Mouse (Mus musculus) limb, embryonic 12.5 days (tissue): Measurements from ENCODE around the gene Trir. TPM values are rescaled to one million over a fixed set of nuclear protein-coding genes. Genes with fewer than 3 reads are reported as not detected.
A peak's percentile ranks its signal among the peaks of the same experiment; 100 is the strongest.

Source experiments
- ATAC-seq: fragments of 200-750 bp; cut with Nextera tagmentation; 2 replicates; pipeline ENCODE4 v1.8.0; 2017; ENCODE audit warnings: low read depth, moderate TSS enrichment; ENCODE audit not compliant: insufficient number of reproducible peaks, insufficient read depth, low FRiP score, low TSS enrichment
- H3K27ac ChIP-seq: fragments of 300-500 bp; sonication (generic); 2 replicates; pipeline ENCODE4 v1.5.1; 2016; ENCODE audit warnings: mild to moderate bottlenecking, moderate library complexity
- H3K27me3 ChIP-seq: fragments of 300-500 bp; sonication (generic); 2 replicates; pipeline ENCODE4 v1.6.1; 2016; ENCODE audit warnings: mild to moderate bottlenecking, moderate library complexity
- H3K36me3 ChIP-seq: fragments of 300-500 bp; sonication (generic); 2 replicates; pipeline ENCODE4 v1.6.1; 2016; ENCODE audit warnings: mild to moderate bottlenecking, moderate library complexity
- H3K4me1 ChIP-seq: fragments of 300-500 bp; sonication (generic); replicated peaks from 2 replicates; pipeline ENCODE4 v1.6.1; 2016
- H3K4me2 ChIP-seq: fragments of 300-500 bp; sonication (generic); 2 replicates; pipeline ENCODE4 v1.6.1; 2016; ENCODE audit warnings: mild to moderate bottlenecking, moderate library complexity
- H3K4me3 ChIP-seq: fragments of 300-500 bp; sonication (generic); replicated peaks from 2 replicates; pipeline ENCODE4 v1.5.1; 2016; ENCODE audit warnings: mild to moderate bottlenecking
- H3K9ac ChIP-seq: fragments of 300-500 bp; sonication (generic); replicated peaks from 2 replicates; pipeline ENCODE4 v1.6.1; 2016; ENCODE audit warnings: mild to moderate bottlenecking, moderate library complexity
- H3K9me3 ChIP-seq: fragments of 300-500 bp; sonication (generic); 2 replicates; pipeline ENCODE4 v1.6.1; 2016; ENCODE audit warnings: mild to moderate bottlenecking, moderate library complexity
- WGBS: fragments of 180-500 bp; shearing (Covaris S2); methylation state at CpG from one replicate; pipeline ENCODE4 v1.1.7; 2016; 5-methylcytosine and 5-hydroxymethylcytosine counted together
- microRNA-seq: library from miRNA; unstranded; fragments of <30 nt; microRNA quantifications from one replicate; pipeline ENCODE4, GENCODE M21; 2017
- polyA plus RNA-seq: library from polyadenylated mRNA; unstranded; fragments of >200 nt; fragmentation: Nextera tagmentation; extraction: Ambion mirVana; gene quantifications from 2 replicates; pipeline ENCODE4 v1.2.1, GENCODE M21; 2016

The Trir gene
- polyA plus RNA-seq, 1 experiment from 2014 or later: 177 TPM

DNA sequence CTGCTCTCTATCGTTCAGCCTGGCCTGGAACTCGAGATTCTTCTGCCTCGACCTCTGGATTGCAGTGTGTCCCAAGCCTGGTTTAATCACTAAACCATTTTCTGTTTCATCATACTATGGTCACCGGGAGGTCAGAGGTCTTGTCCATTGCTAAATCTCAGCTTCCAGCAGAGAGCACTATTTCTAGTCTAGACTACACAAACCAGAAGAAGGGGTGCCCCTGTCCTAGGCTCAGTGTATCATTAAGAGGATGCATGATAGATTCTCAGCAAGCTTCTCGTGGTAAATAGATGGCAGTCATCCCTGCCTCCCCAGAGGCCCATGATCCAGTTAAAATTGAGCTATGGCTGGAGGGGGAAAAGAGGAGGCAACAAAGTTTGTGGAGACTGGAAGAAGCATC lies 44.4 kb downstream of the Trir start:
- H3K9me3 ChIP-seq: no peaks in the 10 kb centered on the region
- 0 out of 2 replicates have a peak overlapping the region, but pooled peaks have one; percentile 85 for H3K9ac ChIP-seq
- H3K4me2 ChIP-seq: peak overlapping the region; percentile 66
- 86% methylated on average over 5 of the region's 5 CpGs for WGBS
- no peak for ATAC-seq
- H3K4me1 ChIP-seq: peaks cover 14% of the 10 kb centered on the region; the same call in 1 of the 2 replicates
- peak overlapping the region; percentile 96; the same call in 1 of the 2 replicates for H3K27ac ChIP-seq
- peaks cover 50% of the 10 kb centered on the region for H3K36me3 ChIP-seq
- H3K4me3 ChIP-seq: peak overlapping the region; percentile 95
- H3K27me3 ChIP-seq: no peaks in the 10 kb centered on the region

DNA sequence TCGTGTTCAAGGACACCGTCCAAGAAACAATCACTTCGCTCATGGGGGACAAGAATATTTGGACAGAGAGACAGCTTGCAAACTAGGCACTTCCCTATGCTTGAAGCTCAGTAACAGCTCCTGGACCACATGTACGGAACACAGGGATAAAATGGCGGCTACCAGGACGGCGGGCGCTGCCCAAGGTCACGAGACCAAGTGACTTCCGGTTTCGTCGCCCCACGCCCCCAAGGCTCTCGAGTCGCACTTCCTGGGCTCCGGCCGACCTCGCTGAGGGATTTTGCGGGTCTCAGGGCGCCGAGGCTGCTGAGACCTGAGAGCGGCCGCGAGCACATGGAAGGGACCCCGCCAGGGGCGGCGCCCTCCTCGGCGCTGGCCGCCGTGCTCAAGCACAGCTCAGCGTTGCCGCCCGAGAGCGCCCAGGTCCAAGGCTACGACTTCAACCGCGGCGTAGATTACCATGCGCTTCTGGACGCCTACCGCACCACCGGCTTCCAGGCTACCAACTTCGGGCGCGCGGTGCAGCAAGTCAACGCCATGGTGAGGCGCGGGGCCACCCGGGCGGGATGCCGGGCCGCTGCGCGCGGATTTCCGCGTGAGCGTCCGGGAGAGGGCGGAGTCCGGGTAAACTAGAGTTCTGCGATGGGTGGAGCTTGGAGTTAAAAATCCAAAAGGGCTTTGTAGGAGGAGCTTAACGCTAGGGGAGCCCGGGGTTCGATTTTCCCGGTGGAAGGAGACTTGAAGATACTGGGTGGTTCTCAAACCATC lies 45.1 kb downstream of the Trir start, which contains the start of gene Dhps:
Gene Dhps, plus strand, starts transcription at position 244 of the 768 bp plus-strand sequence.
- Histone ChIP-seq H3K9ac (peak within 1 kb of the TSS; percentile 85), H3K27ac (peak within 1 kb of the TSS; percentile 96), H3K36me3 (peaks cover 50% of the 10 kb centered on the region), H3K4me3 (peak within 1 kb of the TSS; percentile 95), H3K4me1 (peaks cover 14% of the 10 kb centered on the region; the same call in 1 of the 2 replicates), H3K9me3 (no peaks in the 10 kb centered on the region), H3K4me2 (peak within 1 kb of the TSS; percentile 66), H3K27me3 (no peaks in the 10 kb centered on the region)
- WGBS: under 1% methylated on average over 68 of the region's 68 CpGs
- peak; percentile 86 for ATAC-seq

DNA sequence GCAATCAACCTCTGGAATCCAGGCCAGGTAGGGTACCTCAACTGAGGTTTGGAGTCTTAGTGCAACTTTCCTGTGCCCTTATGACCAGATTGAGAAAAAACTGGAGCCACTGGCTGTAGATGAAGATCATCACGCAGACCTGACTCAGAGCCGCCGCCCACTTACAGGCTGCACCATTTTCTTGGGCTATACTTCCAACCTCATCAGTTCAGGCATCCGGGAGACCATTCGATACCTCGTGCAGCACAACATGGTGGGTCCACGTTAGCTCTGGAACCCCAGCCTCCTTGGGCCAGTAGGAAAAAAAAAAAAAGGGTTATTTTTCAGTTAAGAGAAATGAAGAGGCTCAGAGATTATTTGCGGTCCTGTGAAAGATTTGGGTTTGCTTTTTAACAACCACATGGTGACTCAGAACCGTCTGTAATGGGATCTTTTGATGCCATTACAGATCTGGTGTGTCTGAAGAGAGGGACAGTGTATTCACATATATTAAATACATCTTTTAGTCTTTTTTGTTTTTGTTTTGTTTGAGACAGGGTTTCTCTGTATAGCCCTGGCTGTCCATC lies 45.8 kb downstream of the Trir start:
- peaks cover 14% of the 10 kb centered on the region; the same call in 1 of the 2 replicates for H3K4me1 ChIP-seq
- H3K9me3 ChIP-seq: no peaks in the 10 kb centered on the region
- WGBS: 38% methylated on average over 9 of the region's 9 CpGs
- H3K4me3 ChIP-seq: peak overlapping the region; percentile 95
- peaks cover 47% of the 10 kb centered on the region for H3K36me3 ChIP-seq
- peak overlapping the region; percentile 85 for H3K9ac ChIP-seq
- H3K4me2 ChIP-seq: peak overlapping the region; percentile 66
- H3K27me3 ChIP-seq: no peaks in the 10 kb centered on the region
- peak overlapping the region; percentile 96 for H3K27ac ChIP-seq
- ATAC-seq: no peak

DNA sequence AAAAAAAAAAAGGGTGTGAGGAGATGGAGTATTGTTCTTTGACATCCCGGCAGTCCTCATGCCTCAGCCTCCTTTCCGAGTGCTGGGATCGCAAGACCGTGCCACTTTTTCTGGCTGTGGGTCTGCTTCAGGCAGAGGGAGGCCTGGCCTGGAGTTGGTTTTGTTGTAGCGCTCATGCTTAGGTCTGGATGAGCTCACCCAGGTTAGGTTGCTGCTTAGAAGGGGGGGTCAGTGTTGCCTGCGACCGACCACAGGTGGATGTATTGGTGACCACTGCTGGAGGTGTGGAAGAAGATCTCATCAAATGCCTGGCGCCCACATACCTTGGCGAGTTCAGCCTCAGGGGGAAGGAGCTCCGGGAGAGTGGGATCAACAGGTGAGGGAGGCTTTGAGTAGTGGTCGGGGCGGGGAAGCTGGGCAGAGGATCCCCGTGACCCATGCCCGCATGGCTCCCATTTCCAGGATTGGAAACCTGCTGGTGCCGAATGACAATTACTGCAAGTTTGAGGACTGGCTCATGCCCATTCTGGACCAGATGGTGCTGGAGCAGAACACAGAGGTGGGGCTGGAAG lies 46.5 kb downstream of the Trir start:
- ATAC-seq: no peak
- H3K4me2 ChIP-seq: peak overlapping the region; percentile 66
- H3K4me3 ChIP-seq: no peak overlapping the region
- H3K36me3 ChIP-seq: peaks cover 46% of the 10 kb centered on the region
- no peak overlapping the region for H3K27ac ChIP-seq
- no peak overlapping the region for H3K9ac ChIP-seq
- H3K9me3 ChIP-seq: no peaks in the 10 kb centered on the region
- no peaks in the 10 kb centered on the region for H3K27me3 ChIP-seq
- peaks cover 14% of the 10 kb centered on the region; the same call in 1 of the 2 replicates for H3K4me1 ChIP-seq
- WGBS: 90% methylated on average over 15 of the region's 15 CpGs

DNA sequence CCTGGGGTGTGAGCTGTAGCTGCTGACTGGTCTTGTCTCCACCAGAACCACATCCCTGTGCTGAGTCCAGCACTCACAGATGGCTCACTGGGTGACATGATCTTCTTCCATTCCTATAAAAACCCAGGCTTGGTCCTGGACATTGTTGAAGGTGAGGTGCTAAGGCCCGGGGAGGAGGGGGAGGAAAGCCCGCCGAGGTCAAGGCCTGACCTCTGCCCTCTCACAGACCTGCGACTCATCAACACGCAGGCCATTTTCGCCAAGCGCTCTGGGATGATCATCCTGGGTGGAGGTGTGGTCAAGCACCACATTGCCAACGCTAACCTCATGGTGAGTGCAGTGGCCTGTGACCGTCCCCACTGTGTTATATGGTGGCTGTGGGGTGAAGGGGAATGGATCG lies 47.5 kb downstream of the Trir start:
- Histone ChIP-seq H3K9me3 (no peaks in the 10 kb centered on the region), H3K27ac (no peak overlapping the region), H3K4me2 (no peak overlapping the region), H3K9ac (no peak overlapping the region), H3K36me3 (peaks cover 56% of the 10 kb centered on the region), H3K4me1 (peaks cover 14% of the 10 kb centered on the region; the same call in 1 of the 2 replicates), H3K27me3 (no peaks in the 10 kb centered on the region), H3K4me3 (no peak overlapping the region)
- whole genome bisulfite sequencing: 78% methylated on average over 10 of the region's 10 CpGs
- ATAC-seq: no peak; the same call in 1 of the 2 replicates

DNA sequence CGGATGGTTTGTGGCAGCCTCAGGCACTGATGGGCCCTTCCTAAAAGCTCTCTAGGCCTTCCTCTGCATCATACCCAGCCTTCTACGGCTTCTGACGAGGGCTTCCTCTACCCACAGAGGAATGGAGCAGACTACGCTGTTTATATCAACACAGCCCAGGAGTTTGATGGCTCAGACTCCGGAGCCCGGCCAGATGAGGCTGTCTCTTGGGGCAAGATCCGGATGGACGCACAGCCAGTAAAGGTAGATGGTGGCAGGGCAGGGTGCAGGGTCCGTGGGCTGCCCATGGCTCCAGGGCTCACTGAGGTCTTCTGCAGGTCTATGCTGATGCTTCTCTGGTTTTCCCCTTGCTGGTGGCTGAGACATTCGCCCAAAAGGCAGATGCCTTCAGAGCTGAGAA lies 48.0 kb downstream of the Trir start:
- ATAC-seq: no peak
- WGBS: 97% methylated on average over 10 of the region's 10 CpGs
- H3K36me3 ChIP-seq: peaks cover 56% of the 10 kb centered on the region

DNA sequence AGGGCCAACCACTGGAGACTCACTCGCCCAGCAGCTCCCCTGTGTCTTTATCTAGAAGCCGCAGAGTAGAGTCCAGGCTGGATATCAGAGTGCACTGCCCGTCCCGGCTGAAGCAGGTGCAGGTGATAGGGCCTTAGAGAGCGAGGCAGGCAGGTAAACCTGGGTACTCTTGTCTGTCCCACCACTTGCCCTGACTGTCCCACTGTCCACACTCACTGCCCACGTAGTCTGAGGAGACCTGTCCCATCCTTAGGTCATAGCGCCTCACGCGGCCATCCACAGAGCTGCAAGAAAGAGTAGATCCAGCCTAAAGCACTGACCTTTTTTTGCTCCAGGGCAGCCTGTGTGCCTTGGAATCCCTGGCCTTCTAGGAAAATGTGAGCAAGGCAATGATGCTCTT lies 49.4 kb downstream of the Trir start:
- Histone ChIP-seq H3K36me3 (peaks cover 56% of the 10 kb centered on the region), H3K4me3 (no peak overlapping the region)

More for the DNA sequence above, 48.0 kb downstream of the Trir start:
- no peaks in the 10 kb centered on the region for H3K9me3 ChIP-seq
- H3K4me1 ChIP-seq: peaks cover 18% of the 10 kb centered on the region
- no peak overlapping the region for H3K27ac ChIP-seq
- H3K4me2 ChIP-seq: no peak overlapping the region
- no peaks in the 10 kb centered on the region for H3K27me3 ChIP-seq
- no peak overlapping the region for H3K4me3 ChIP-seq
- no peak overlapping the region for H3K9ac ChIP-seq

DNA sequence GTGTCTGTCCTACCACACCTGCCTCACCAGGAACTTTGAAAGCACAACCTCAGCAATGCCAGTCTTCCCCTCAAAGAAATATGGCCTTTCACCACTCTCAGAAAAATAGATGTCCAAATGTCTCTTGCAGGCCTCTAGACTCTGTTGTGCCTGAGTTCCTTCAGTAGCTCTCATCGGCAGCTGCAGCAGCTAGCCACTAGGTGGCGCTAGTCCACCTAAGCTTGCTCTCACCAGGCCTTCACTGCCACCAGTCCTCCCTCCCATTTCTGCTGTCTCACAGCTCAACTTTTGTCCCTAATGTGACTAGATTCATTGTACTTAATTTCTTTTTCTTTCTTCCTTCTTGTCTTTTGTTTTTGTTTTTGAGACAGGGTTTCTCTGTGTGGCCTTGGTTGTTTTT lies 50.4 kb downstream of the Trir start:
- Histone ChIP-seq H3K4me1 (peaks cover 25% of the 10 kb centered on the region), H3K27me3 (no peaks in the 10 kb centered on the region), H3K9ac (no peak overlapping the region), H3K27ac (no peak overlapping the region), H3K36me3 (peaks cover 56% of the 10 kb centered on the region), H3K4me2 (no peak overlapping the region), H3K9me3 (no peaks in the 10 kb centered on the region), H3K4me3 (no peak overlapping the region)
- 0% methylated on average over 2 of the region's 2 CpGs for WGBS
- no peak for ATAC-seq

More for the DNA sequence above, 49.4 kb downstream of the Trir start:
- 84% methylated on average over 9 of the region's 9 CpGs for WGBS
- ATAC-seq: no peak
- Histone ChIP-seq H3K9ac (no peak overlapping the region), H3K9me3 (no peaks in the 10 kb centered on the region), H3K4me2 (no peak overlapping the region), H3K4me1 (peaks cover 21% of the 10 kb centered on the region), H3K27me3 (no peaks in the 10 kb centered on the region), H3K27ac (no peak overlapping the region)

Small RNA genes within 50 kb of the gene (microRNA-seq; reads per million reads assigned to microRNA genes)
- gene Mir7070: 0.93 reads per million

Other genes with a start within 250 kb of the Trir start
- gene Nfix, start 226.5 kb upstream of the Trir start, polyA plus RNA-seq: 14.5 and 18.1 TPM in 2 replicates
- 4.1 and 5.1 TPM in 2 replicates for gene Dand5, start 204.0 kb upstream of the Trir start, polyA plus RNA-seq
- 46.5 and 48.6 TPM in 2 replicates for gene Gadd45gip1, start 195.3 kb upstream of the Trir start, polyA plus RNA-seq
- 104 and 109 TPM in 2 replicates for gene Rad23a, start 186.2 kb upstream of the Trir start, polyA plus RNA-seq
- gene Calr, start 179.9 kb upstream of the Trir start, polyA plus RNA-seq: 764 and 842 TPM in 2 replicates
- gene Farsa, start 169.8 kb upstream of the Trir start, polyA plus RNA-seq: 109 and 114 TPM in 2 replicates
- gene Syce2, start 154.7 kb upstream of the Trir start, polyA plus RNA-seq: 86.5 and 88.8 TPM in 2 replicates
- gene Gcdh, start 132.9 kb upstream of the Trir start, polyA plus RNA-seq: 42.8 and 44.9 TPM in 2 replicates
- 4.3 and 5.1 TPM in 2 replicates for gene Klf1, start 124.9 kb upstream of the Trir start, polyA plus RNA-seq
- 12.8 and 14.0 TPM in 2 replicates for gene Dnase2a, start 118.3 kb upstream of the Trir start, polyA plus RNA-seq
- 0.33 and 0.60 TPM in 2 replicates for gene Mast1, start 89.5 kb upstream of the Trir start, polyA plus RNA-seq
- gene Rtbdn, start 79.8 kb upstream of the Trir start, polyA plus RNA-seq: 0.34 and 0.58 TPM in 2 replicates
- gene Gm49661, start 57.4 kb upstream of the Trir start, polyA plus RNA-seq: not detected in 2 replicates
- gene Prdx2, start 57.2 kb upstream of the Trir start, polyA plus RNA-seq: 1,079 and 1,120 TPM in 2 replicates
- 105 and 122 TPM in 2 replicates for gene Rnaseh2a, start 57.1 kb upstream of the Trir start, polyA plus RNA-seq
- 7.6 and 10.5 TPM in 2 replicates for gene Junb, start 48.1 kb upstream of the Trir start, polyA plus RNA-seq
- 19.3 and 19.7 TPM in 2 replicates for gene Hook2, start 36.2 kb upstream of the Trir start, polyA plus RNA-seq
- not detected in 2 replicates for gene Best2, start 12.3 kb upstream of the Trir start, polyA plus RNA-seq
- gene Asna1, start 1.5 kb upstream of the Trir start, polyA plus RNA-seq: 134 TPM in 2 replicates
- gene Tnpo2, start 10.1 kb downstream of the Trir start, polyA plus RNA-seq: 30.5 and 31.7 TPM in 2 replicates
- gene Fbxw9, start 33.2 kb downstream of the Trir start, polyA plus RNA-seq: 27.4 and 29.9 TPM in 2 replicates
- gene Gm5741, start 41.2 kb downstream of the Trir start, polyA plus RNA-seq: 1.1 TPM in 1 of 2 replicates, not detected in the other
- gene Dhps, start 44.9 kb downstream of the Trir start, polyA plus RNA-seq: 71.5 and 72.3 TPM in 2 replicates
- gene Wdr83os, start 53.9 kb downstream of the Trir start, polyA plus RNA-seq: 121 and 123 TPM in 2 replicates
- gene Wdr83, start 54.5 kb downstream of the Trir start, polyA plus RNA-seq: 49.9 and 52.2 TPM in 2 replicates
- 24.2 and 28.4 TPM in 2 replicates for gene Man2b1, start 56.4 kb downstream of the Trir start, polyA plus RNA-seq
- gene Zfp791, start 96.3 kb downstream of the Trir start, polyA plus RNA-seq: 2.9 and 3.0 TPM in 2 replicates
- not detected in 2 replicates for gene Cks1brt, start 125.1 kb downstream of the Trir start, polyA plus RNA-seq
- not detected in 2 replicates for gene Olfr371, start 199.2 kb downstream of the Trir start, polyA plus RNA-seq